Mouse (Mus musculus): ENCODE data around the gene Mnat1. TPM values are rescaled to one million over a fixed set of nuclear protein-coding genes. Genes with fewer than 3 reads are reported as not detected.
A peak's percentile ranks its signal among the peaks of the same experiment; 100 is the strongest.

The Mnat1 gene
- total and polyA plus RNA-seq, 3 experiments: 39.4 to 69.0 (median 64.2) TPM

DNA sequence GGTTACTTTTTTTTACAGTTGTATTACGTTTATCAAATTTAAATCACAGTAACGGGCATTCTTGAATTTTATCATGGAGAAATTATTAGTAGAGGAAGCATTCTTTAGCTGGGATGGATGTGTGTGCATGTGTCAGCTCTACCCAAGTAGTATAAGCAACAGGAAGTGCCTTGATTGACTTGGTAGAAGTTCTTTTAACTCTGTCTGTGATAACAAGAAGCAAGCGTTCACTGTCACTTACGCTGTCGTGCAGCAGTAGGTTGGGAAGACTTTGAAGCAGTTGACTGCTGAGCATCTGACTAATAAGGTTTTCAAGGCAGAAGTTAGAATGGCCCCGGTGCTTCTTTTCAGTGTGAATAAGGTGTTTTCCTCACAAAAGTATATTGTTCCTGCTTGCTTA lies 47.3 kb downstream of the Mnat1 start:
- no peaks in the 10 kb centered on the region for H3K4me1 ChIP-seq (ENCODE audit: control insufficient read depth in 1 of 2, insufficient read depth in 2 of 2)
- peaks cover 6% of the 10 kb centered on the region for H3K9me3 ChIP-seq (replicated peaks; ENCODE audit: low read length)
- no peak overlapping the region for H3K4me3 ChIP-seq (replicated peaks in 1 of 3; ENCODE audit: low read depth in 2 of 3, low read length in 2 of 3, poor library complexity in 1 of 3)
- no peak overlapping the region for H3K9ac ChIP-seq (ENCODE audit: insufficient read depth, low read depth)
- in situ Hi-C loops (cut with MboI; ENCODE audit: low pct_ligation_motif_present, low pct_unique_long_range_greater_than_20kb, low sequenced_read_pairs) (no loop called here), dilution Hi-C loops (cut with MboI; ENCODE audit: extremely low pct_ligation_motif_present, extremely low pct_unique_long_range_greater_than_20kb, low sequenced_read_pairs) (no loop called here)
- TF ChIP-seq ELF1 (IDR thresholded peaks at IDR 0.05; ENCODE audit: low read depth, low read length): no peak
- TF ChIP-seq NRF1 (IDR thresholded peaks at IDR 0.05; ENCODE audit: low read depth, low read length): no peak
- no peak for TF ChIP-seq MAX (IDR thresholded peaks at IDR 0.05; ENCODE audit: low read length)
- TF ChIP-seq ZNF384 (IDR thresholded peaks at IDR 0.05; ENCODE audit: low read depth, low read length): no peak
- no peak for TF ChIP-seq CHD1 (IDR thresholded peaks at IDR 0.05; ENCODE audit: low read depth, low read length)
- peaks cover 15 to 49% of the 10 kb centered on the region in 2 experiments for H3K36me3 ChIP-seq (replicated peaks in 1 of 2; ENCODE audit: control insufficient read depth in 1 of 2, insufficient read depth in 1 of 2, low read length in 1 of 2)
- no peaks in the 10 kb centered on the region for H3K79me2 ChIP-seq (replicated peaks; ENCODE audit: control insufficient read depth, extremely low read depth, insufficient read depth, poor library complexity, severe bottlenecking)
- no peak for DNase-seq (ENCODE audit: extremely low read depth)
- no peaks in the 10 kb centered on the region for H3K27me3 ChIP-seq (replicated peaks)
- H3K4me2 ChIP-seq (ENCODE audit: insufficient read depth, low read depth, poor library complexity, severe bottlenecking): no peak overlapping the region
- H3K27ac ChIP-seq (ENCODE audit: insufficient read depth, low read depth): no peak overlapping the region

DNA sequence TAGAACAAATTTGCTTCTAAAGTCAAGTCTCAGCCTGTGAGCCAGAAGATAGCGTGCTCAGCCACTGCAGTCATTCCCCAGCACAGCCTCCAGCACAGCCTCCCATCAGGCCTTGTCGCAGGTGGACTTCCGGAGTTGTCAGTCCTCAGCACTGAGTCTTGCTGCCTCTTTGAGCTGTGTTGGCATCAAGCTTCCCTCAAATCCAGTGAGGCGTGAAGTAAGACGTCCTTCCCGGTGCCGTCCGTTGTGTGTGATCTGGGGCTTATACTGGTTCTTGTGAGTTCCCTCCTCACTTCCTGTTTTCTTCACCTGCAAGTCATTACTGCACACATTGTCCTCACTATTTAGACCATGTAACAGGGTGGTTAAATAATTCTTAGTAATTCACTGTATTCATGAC lies 60.4 kb downstream of the Mnat1 start:
- Histone ChIP-seq H3K27ac (ENCODE audit: insufficient read depth, low read depth) (no peak overlapping the region), H3K27me3 (replicated peaks) (no peaks in the 10 kb centered on the region), H3K9ac (ENCODE audit: insufficient read depth, low read depth) (no peak overlapping the region), H3K4me2 (ENCODE audit: insufficient read depth, low read depth, poor library complexity, severe bottlenecking) (no peak overlapping the region), H3K4me3 (replicated peaks in 1 of 3; ENCODE audit: low read depth in 2 of 3, low read length in 2 of 3, poor library complexity in 1 of 3) (no peak overlapping the region), H3K36me3 (replicated peaks in 1 of 2; ENCODE audit: control insufficient read depth in 1 of 2, insufficient read depth in 1 of 2, low read length in 1 of 2) (peaks cover 8 to 36% of the 10 kb centered on the region in 2 experiments), H3K9me3 (replicated peaks; ENCODE audit: low read length) (no peaks in the 10 kb centered on the region), H3K4me1 (ENCODE audit: control insufficient read depth in 1 of 2, insufficient read depth in 2 of 2) (peaks cover 4 to 21% of the 10 kb centered on the region in 2 experiments), H3K79me2 (replicated peaks; ENCODE audit: control insufficient read depth, extremely low read depth, insufficient read depth, poor library complexity, severe bottlenecking) (no peaks in the 10 kb centered on the region)
- in situ Hi-C loops (cut with MboI; ENCODE audit: low pct_ligation_motif_present, low pct_unique_long_range_greater_than_20kb, low sequenced_read_pairs) (no loop called here), dilution Hi-C loops (cut with MboI; ENCODE audit: extremely low pct_ligation_motif_present, extremely low pct_unique_long_range_greater_than_20kb, low sequenced_read_pairs) (no loop called here)
- TF ChIP-seq TCF12 (IDR thresholded peaks at IDR 0.05; ENCODE audit: low read depth, low read length): no peak
- no peak for TF ChIP-seq MXI1 (IDR thresholded peaks at IDR 0.05; ENCODE audit: low read depth, low read length)
- 0 out of 2 replicates have a peak, but pooled peaks have one; percentile 42 for TF ChIP-seq ELF1 (IDR thresholded peaks at IDR 0.05; ENCODE audit: low read depth, low read length)
- no peak for TF ChIP-seq ZMIZ1 (IDR thresholded peaks at IDR 0.05; ENCODE audit: low read depth, low read length)
- no peak for TF ChIP-seq MAX (IDR thresholded peaks at IDR 0.05; ENCODE audit: low read length)
- TF ChIP-seq MEF2A (IDR thresholded peaks at IDR 0.05; ENCODE audit: borderline replicate concordance, low read depth, low read length): no peak
- peak; percentile 48; the same call in 1 of the 2 replicates for TF ChIP-seq EP300 (IDR thresholded peaks at IDR 0.05; ENCODE audit: low read length)
- no peak for TF ChIP-seq CHD2 (IDR thresholded peaks at IDR 0.05; ENCODE audit: low read length)
- TF ChIP-seq BHLHE40 (IDR thresholded peaks at IDR 0.05; ENCODE audit: low read depth, low read length): no peak
- no peak for TF ChIP-seq ETS1 (conservative IDR thresholded peaks at IDR 0.05; ENCODE audit: low read depth, low read length)
- TF ChIP-seq SIN3A (IDR thresholded peaks at IDR 0.05; ENCODE audit: low read length): no peak
- TF ChIP-seq SMC3 (IDR thresholded peaks at IDR 0.05; ENCODE audit: low read depth, low read length): no peak
- DNase-seq (ENCODE audit: extremely low read depth): peak; percentile 71
